Mouse (Mus musculus) CH12.LX (cell line): ENCODE measurements around the gene Eif4g3.

Experiments
- CHD1 ChIP-seq: IDR thresholded peaks from 2 replicates; pipeline ENCODE4 v1.6.1; 2012; ENCODE audit warnings: low read depth, low read length, improper control_type of control experiment, inconsistent platforms
- CTCF ChIP-seq, 2 experiments: IDR thresholded peaks in 1 of 2; conservative IDR thresholded peaks in 1 of 2; 2 replicates each; pipeline ENCODE4 v1.5.1; 2011 to 2012; ENCODE audit warnings: low read depth in 2 of 2, low read length in 2 of 2, improper control_type of control experiment in 1 of 2, inconsistent platforms in 1 of 2, mild to moderate bottlenecking in 1 of 2, moderate library complexity in 1 of 2
- MXI1 ChIP-seq: IDR thresholded peaks from 2 replicates; pipeline ENCODE4 v1.6.1; 2011; ENCODE audit warnings: mild to moderate bottlenecking, low read depth, low read length, improper control_type of control experiment
- TCF12 ChIP-seq: IDR thresholded peaks from 2 replicates; pipeline ENCODE4 v1.6.1; 2014; ENCODE audit warnings: low read depth, mild to moderate bottlenecking, inconsistent platforms, low read length, improper control_type of control experiment

GRCm38 (mm10) chr4:137943540-137943939 lies 49.3 kb upstream of the Eif4g3 start:
- TF ChIP-seq CHD1, result no peak
- no peak for TF ChIP-seq TCF12
- TF ChIP-seq CTCF (conservative IDR thresholded peaks at IDR 0.05 in 1 of 2, IDR thresholded peaks at IDR 0.05 in 1 of 2; ENCODE audit: low read depth in 2 of 2, low read length in 2 of 2), result no peak
- no peak for TF ChIP-seq MXI1
